Mouse (Mus musculus) hindbrain, postnatal 0 days (tissue): ENCODE data around the gene Rnaset2a. TPM values are rescaled to one million over a fixed set of nuclear protein-coding genes. Genes with fewer than 3 reads are reported as not detected.
A peak's percentile ranks its signal among the peaks of the same experiment; 100 is the strongest.
"Not testable (repeated sequence)": the region's sequence is repeated elsewhere in the genome, so short reads cannot be mapped to it uniquely, and the experiment has no call there.

ENCODE experiments used
- ATAC-seq: fragments of 200-750 bp; cut with Nextera tagmentation; 2 replicates; pipeline ENCODE4 v1.8.0; 2017; ENCODE audit warnings: mild to moderate bottlenecking, moderate TSS enrichment, moderate library complexity
- DNase-seq: peaks from one replicate; pipeline ENCODE4 v3.0.0-alpha.2; 2015; ENCODE audit warnings: low spot score
- H3K27ac ChIP-seq: fragments of 300-500 bp; sonication (generic); 2 replicates; pipeline ENCODE4 v1.5.1; 2014; ENCODE audit warnings: mild to moderate bottlenecking
- H3K27me3 ChIP-seq: fragments of 300-500 bp; sonication (generic); 2 replicates; pipeline ENCODE4 v1.6.1; 2014; ENCODE audit warnings: low read length, mixed read lengths; ENCODE audit not compliant: insufficient read depth
- H3K36me3 ChIP-seq: fragments of 300-500 bp; sonication (generic); 2 replicates; pipeline ENCODE4 v1.6.1; 2014; ENCODE audit warnings: low read length, mixed read lengths; ENCODE audit not compliant: insufficient read depth
- H3K4me1 ChIP-seq: fragments of 300-500 bp; sonication (generic); 2 replicates; pipeline ENCODE4 v1.6.1; 2014; ENCODE audit warnings: antibody characterized with exemption, low read length, mixed read lengths; ENCODE audit not compliant: insufficient read depth
- H3K4me2 ChIP-seq: fragments of 300-500 bp; sonication (generic); 2 replicates; pipeline ENCODE4 v1.6.1; 2014; ENCODE audit warnings: low read depth, mild to moderate bottlenecking, low read length, moderate library complexity, mixed read lengths
- H3K4me3 ChIP-seq: fragments of 300-500 bp; sonication (generic); 2 replicates; pipeline ENCODE4 v1.5.1; 2014; ENCODE audit warnings: low read length
- H3K9ac ChIP-seq: fragments of 300-500 bp; sonication (generic); replicated peaks from 2 replicates; pipeline ENCODE4 v1.6.1; 2014; ENCODE audit warnings: mild to moderate bottlenecking, low read length, moderate library complexity, mixed read lengths
- H3K9me3 ChIP-seq: fragments of 300-500 bp; sonication (generic); 2 replicates; pipeline ENCODE4 v1.6.1; 2016; ENCODE audit warnings: low read length, mixed read lengths
- WGBS: fragments of 180-500 bp; shearing (Covaris S2); extraction: QIAGEN DNeasy Blood & Tissue Kit; methylation state at CpG from one replicate; pipeline ENCODE4 v1.1.7; 2014; 5-methylcytosine and 5-hydroxymethylcytosine counted together
- polyA plus RNA-seq: library from polyadenylated mRNA; unstranded; fragments of >200 nt; fragmentation: Nextera tagmentation; extraction: Ambion mirVana; gene quantifications from 2 replicates; pipeline ENCODE4 v1.2.1, GENCODE M21; 2015
- total RNA-seq: library from RNA; depleted of rRNA; stranded (reverse); fragments of >200 nt; gene quantifications from 2 replicates; pipeline ENCODE4 v1.2.3, GENCODE M21; 2014

The Rnaset2a gene
- total and polyA plus RNA-seq, 2 experiments from 2014 or later, result 13.7 to 24.0 TPM

- DNase-seq, H3K9me3 ChIP-seq, H3K4me2 ChIP-seq, H3K27me3 ChIP-seq, H3K27ac ChIP-seq, H3K4me3 ChIP-seq, H3K4me1 ChIP-seq, H3K9ac ChIP-seq, H3K36me3 ChIP-seq: not testable (repeated sequence)
- 80% methylated on average over 1 of the region's 7 CpGs for WGBS
- ATAC-seq, result peak; percentile 63
These were observed 19.4 kb downstream of the Rnaset2a start for GRCm38 (mm10) chr17:8128326-8128993.

GRCm38 (mm10) chr17:8124586-8124985 lies 23.3 kb downstream of the Rnaset2a start:
- DNase-seq, H3K4me2 ChIP-seq, H3K4me1 ChIP-seq, H3K4me3 ChIP-seq, H3K27me3 ChIP-seq, H3K36me3 ChIP-seq, H3K9ac ChIP-seq, H3K9me3 ChIP-seq, H3K27ac ChIP-seq, ATAC-seq: not testable (repeated sequence)
- whole genome bisulfite sequencing, result 100% methylated on average over 1 of the region's 6 CpGs

GRCm38 (mm10) chr17:8122974-8123373 lies 24.9 kb downstream of the Rnaset2a start:
- not testable (repeated sequence) for H3K9ac ChIP-seq, H3K27ac ChIP-seq, DNase-seq, H3K4me1 ChIP-seq, ATAC-seq, H3K27me3 ChIP-seq, H3K4me3 ChIP-seq, H3K9me3 ChIP-seq, H3K4me2 ChIP-seq, H3K36me3 ChIP-seq
- WGBS, result no CpG with 5 or more reads among the region's 3 CpGs

GRCm38 (mm10) chr17:8116928-8117327 lies 31.0 kb downstream of the Rnaset2a start:
- no CpG with 5 or more reads among the region's 6 CpGs for WGBS
- not testable (repeated sequence) for H3K9me3 ChIP-seq, H3K4me1 ChIP-seq, H3K27me3 ChIP-seq, ATAC-seq, H3K9ac ChIP-seq, H3K27ac ChIP-seq, DNase-seq, H3K36me3 ChIP-seq, H3K4me2 ChIP-seq, H3K4me3 ChIP-seq

GRCm38 (mm10) chr17:8116378-8116777 lies 31.5 kb downstream of the Rnaset2a start:
- not testable (repeated sequence) for H3K4me2 ChIP-seq, DNase-seq, ATAC-seq, H3K36me3 ChIP-seq, H3K9me3 ChIP-seq, H3K9ac ChIP-seq, H3K27me3 ChIP-seq, H3K27ac ChIP-seq, H3K4me1 ChIP-seq, H3K4me3 ChIP-seq
- 82% methylated on average over 6 of the region's 11 CpGs for WGBS

GRCm38 (mm10) chr17:8112199-8112598 lies 35.7 kb downstream of the Rnaset2a start:
- not testable (repeated sequence) for H3K36me3 ChIP-seq, H3K27ac ChIP-seq, DNase-seq, H3K27me3 ChIP-seq, H3K9ac ChIP-seq, H3K9me3 ChIP-seq, ATAC-seq, H3K4me3 ChIP-seq, H3K4me2 ChIP-seq, H3K4me1 ChIP-seq
- no CpG with 5 or more reads among the region's 1 CpGs for WGBS

- not testable (repeated sequence) for H3K27me3 ChIP-seq, H3K4me1 ChIP-seq, H3K9me3 ChIP-seq, DNase-seq, H3K27ac ChIP-seq, H3K9ac ChIP-seq, H3K4me3 ChIP-seq, H3K4me2 ChIP-seq, H3K36me3 ChIP-seq
- ATAC-seq, result peak; percentile 70; the same call in 1 of the 2 replicates
- 7% methylated on average over 3 of the region's 6 CpGs for whole genome bisulfite sequencing
These were observed 46.6 kb downstream of the Rnaset2a start for GRCm38 (mm10) chr17:8101297-8101609.

GRCm38 (mm10) chr17:8100405-8101296 lies 47.2 kb downstream of the Rnaset2a start:
- H3K9ac ChIP-seq, H3K4me1 ChIP-seq, H3K27me3 ChIP-seq, H3K4me3 ChIP-seq, H3K4me2 ChIP-seq, H3K9me3 ChIP-seq, H3K27ac ChIP-seq, DNase-seq, H3K36me3 ChIP-seq: not testable (repeated sequence)
- ATAC-seq, result peak; percentile 82
- 9% methylated on average over 7 of the region's 26 CpGs for WGBS

- H3K4me1 ChIP-seq, ATAC-seq, H3K36me3 ChIP-seq, DNase-seq, H3K4me3 ChIP-seq, H3K27ac ChIP-seq, H3K4me2 ChIP-seq, H3K27me3 ChIP-seq, H3K9ac ChIP-seq, H3K9me3 ChIP-seq: not testable (repeated sequence)
- 73% methylated on average over 3 of the region's 5 CpGs for WGBS
These were observed 51.7 kb downstream of the Rnaset2a start for GRCm38 (mm10) chr17:8096199-8096598.

GRCm38 (mm10) chr17:8095653-8096052 lies 52.2 kb downstream of the Rnaset2a start:
- not testable (repeated sequence) for H3K9ac ChIP-seq, ATAC-seq, H3K9me3 ChIP-seq, H3K4me2 ChIP-seq, H3K36me3 ChIP-seq, H3K4me3 ChIP-seq, H3K27ac ChIP-seq, DNase-seq, H3K27me3 ChIP-seq, H3K4me1 ChIP-seq
- WGBS, result 24% methylated on average over 3 of the region's 5 CpGs
